Mouse (Mus musculus) hindbrain, postnatal 0 days (tissue): ENCODE measurements around the gene Scyl3. TPM values are rescaled to one million over a fixed set of nuclear protein-coding genes. Genes with fewer than 3 reads are reported as not detected.

ENCODE experiments used
- ATAC-seq: fragments of 200-750 bp; cut with Nextera tagmentation; 2 replicates; pipeline ENCODE4 v1.8.0; 2017; ENCODE audit warnings: mild to moderate bottlenecking, moderate TSS enrichment, moderate library complexity
- DNase-seq: peaks from one replicate; pipeline ENCODE4 v3.0.0-alpha.2; 2015; ENCODE audit warnings: low spot score
- H3K27ac ChIP-seq: fragments of 300-500 bp; sonication (generic); 2 replicates; pipeline ENCODE4 v1.5.1; 2014; ENCODE audit warnings: mild to moderate bottlenecking
- H3K27me3 ChIP-seq: fragments of 300-500 bp; sonication (generic); 2 replicates; pipeline ENCODE4 v1.6.1; 2014; ENCODE audit warnings: low read length, mixed read lengths; ENCODE audit not compliant: insufficient read depth
- H3K36me3 ChIP-seq: fragments of 300-500 bp; sonication (generic); 2 replicates; pipeline ENCODE4 v1.6.1; 2014; ENCODE audit warnings: low read length, mixed read lengths; ENCODE audit not compliant: insufficient read depth
- H3K4me1 ChIP-seq: fragments of 300-500 bp; sonication (generic); 2 replicates; pipeline ENCODE4 v1.6.1; 2014; ENCODE audit warnings: antibody characterized with exemption, low read length, mixed read lengths; ENCODE audit not compliant: insufficient read depth
- H3K4me2 ChIP-seq: fragments of 300-500 bp; sonication (generic); 2 replicates; pipeline ENCODE4 v1.6.1; 2014; ENCODE audit warnings: low read depth, mild to moderate bottlenecking, low read length, moderate library complexity, mixed read lengths
- H3K4me3 ChIP-seq: fragments of 300-500 bp; sonication (generic); 2 replicates; pipeline ENCODE4 v1.5.1; 2014; ENCODE audit warnings: low read length
- H3K9ac ChIP-seq: fragments of 300-500 bp; sonication (generic); replicated peaks from 2 replicates; pipeline ENCODE4 v1.6.1; 2014; ENCODE audit warnings: mild to moderate bottlenecking, low read length, moderate library complexity, mixed read lengths
- H3K9me3 ChIP-seq: fragments of 300-500 bp; sonication (generic); 2 replicates; pipeline ENCODE4 v1.6.1; 2016; ENCODE audit warnings: low read length, mixed read lengths
- CTCF ChIP-seq: IDR thresholded peaks from 2 replicates; pipeline ENCODE4 v1.5.1; 2016; ENCODE audit warnings: antibody characterized with exemption, control low read depth, low read depth
- WGBS: fragments of 180-500 bp; shearing (Covaris S2); extraction: QIAGEN DNeasy Blood & Tissue Kit; methylation state at CpG from one replicate; pipeline ENCODE4 v1.1.7; 2014; 5-methylcytosine and 5-hydroxymethylcytosine counted together
- polyA plus RNA-seq: library from polyadenylated mRNA; unstranded; fragments of >200 nt; fragmentation: Nextera tagmentation; extraction: Ambion mirVana; gene quantifications from 2 replicates; pipeline ENCODE4 v1.2.1, GENCODE M21; 2015
- total RNA-seq: library from RNA; depleted of rRNA; stranded (reverse); fragments of >200 nt; gene quantifications from 2 replicates; pipeline ENCODE4 v1.2.3, GENCODE M21; 2014; rRNA removed

The Scyl3 gene
- total and polyA plus RNA-seq, 2 experiments from 2014 or later, result 14.2 to 15.2 TPM

DNA sequence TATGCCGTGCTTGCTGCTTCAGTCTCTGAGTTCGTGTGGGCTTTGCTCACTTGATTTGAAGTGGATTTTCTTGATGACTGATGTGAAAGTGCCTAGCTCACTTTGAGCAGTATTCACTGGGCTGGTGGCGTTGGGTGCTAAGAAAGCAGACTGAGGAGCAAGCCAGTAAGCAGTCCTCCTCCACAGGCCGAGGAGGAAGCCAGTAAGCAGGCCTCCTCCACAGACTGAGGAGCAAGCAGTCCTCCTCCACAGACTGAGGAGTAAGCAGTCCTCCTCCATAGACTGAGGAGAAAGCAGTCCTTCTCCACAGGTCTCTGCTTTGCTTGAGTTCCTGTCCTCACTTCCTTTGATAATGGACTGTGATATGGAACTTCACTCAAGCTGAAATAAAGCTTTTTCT is 63.5 kb downstream of the Scyl3 start:
- no peak overlapping the region for H3K4me2 ChIP-seq
- H3K27me3 ChIP-seq, result no peaks in the 10 kb centered on the region
- H3K4me3 ChIP-seq, result no peak overlapping the region
- H3K36me3 ChIP-seq, result no peaks in the 10 kb centered on the region
- H3K27ac ChIP-seq, result no peak overlapping the region
- TF ChIP-seq CTCF, result no peak
- DNase-seq (no peak), ATAC-seq (no peak)
- H3K9me3 ChIP-seq, result no peaks in the 10 kb centered on the region
- no peaks in the 10 kb centered on the region for H3K4me1 ChIP-seq
- H3K9ac ChIP-seq, result no peak overlapping the region
- WGBS, result 84% methylated on average over 4 of the region's 4 CpGs

- Histone ChIP-seq H3K4me2 (peak overlapping the region; percentile 67), H3K4me3 (peak overlapping the region; percentile 70), H3K36me3 (no peaks in the 10 kb centered on the region), H3K4me1 (no peaks in the 10 kb centered on the region), H3K27ac (no peak overlapping the region), H3K9ac (peak overlapping the region; percentile 47), H3K9me3 (no peaks in the 10 kb centered on the region), H3K27me3 (no peaks in the 10 kb centered on the region)
- 2% methylated on average over 38 of the region's 38 CpGs for WGBS
- DNase-seq (no peak), ATAC-seq (peak; percentile 84)
- TF ChIP-seq CTCF, result no peak
These were observed 65.3 kb downstream of the Scyl3 start for GRCm38 (mm10) chr1:163994173-163994720.

DNA sequence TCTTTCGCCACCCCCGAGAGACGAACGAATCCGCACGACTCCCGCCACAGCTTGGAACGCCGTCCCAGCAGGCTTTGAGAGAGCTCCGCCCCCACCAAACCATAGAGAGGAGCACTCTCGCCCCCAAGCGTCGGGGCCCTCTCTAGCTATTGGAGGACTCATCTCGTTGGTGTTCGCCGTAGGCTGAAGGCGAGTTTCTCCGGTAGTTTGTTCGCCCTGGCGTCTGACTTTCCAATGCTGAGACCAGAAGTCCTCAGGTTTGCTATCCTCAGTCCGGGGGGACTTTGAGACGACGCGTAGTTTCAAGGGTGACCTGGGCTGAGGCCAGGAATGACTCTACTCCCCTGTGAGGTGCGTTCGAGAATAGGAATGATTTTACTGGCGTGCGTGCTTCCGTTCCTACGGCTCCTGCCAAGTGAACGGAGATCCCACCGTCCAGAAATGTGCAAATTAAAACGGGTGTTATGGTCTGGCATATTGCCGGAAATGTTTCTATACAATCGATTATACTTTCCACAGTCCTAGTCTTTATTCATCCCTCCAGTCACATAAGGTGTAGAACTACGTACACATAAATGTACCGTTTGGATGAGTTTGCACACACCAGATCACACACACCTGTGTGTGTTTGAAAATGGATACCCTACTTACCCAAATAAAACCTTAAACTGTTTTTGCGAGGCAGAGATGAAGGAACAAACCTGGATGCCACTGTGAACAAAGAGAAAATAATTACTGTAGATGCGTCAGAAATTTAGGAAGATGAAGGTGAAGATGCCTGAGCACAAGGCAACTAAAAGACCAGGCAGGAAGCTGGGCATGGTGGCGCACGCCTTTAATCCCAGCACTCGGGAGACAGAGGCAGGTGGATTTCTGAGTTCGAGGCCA is 66.1 kb downstream of the Scyl3 start, which contains the start of the genes BC055324 and Mettl18:
BC055324 (minus strand) TSS at position 76 of the 888 bp plus-strand sequence.
Mettl18 (plus strand) TSS at position 169 of the 888 bp plus-strand sequence.
- ATAC-seq, result peak; percentile 99
- Histone ChIP-seq H3K9me3 (no peaks in the 10 kb centered on the region), H3K4me3 (peak within 1 kb of the TSS; percentile 70), H3K4me2 (peak within 1 kb of the TSS; percentile 67), H3K9ac (peak within 1 kb of the TSS; percentile 47), H3K27me3 (no peaks in the 10 kb centered on the region), H3K36me3 (no peaks in the 10 kb centered on the region), H3K4me1 (no peaks in the 10 kb centered on the region), H3K27ac (peak within 1 kb of the TSS; percentile 77)
- peak; percentile 61 for TF ChIP-seq CTCF
- 2% methylated on average over 43 of the region's 43 CpGs for WGBS
- DNase-seq, result peak; percentile 96

- H3K27ac ChIP-seq, result peak overlapping the region; percentile 77; the same call in 1 of the 2 replicates
- no peaks in the 10 kb centered on the region for H3K4me1 ChIP-seq
- ATAC-seq, result no peak
- H3K27me3 ChIP-seq, result no peaks in the 10 kb centered on the region
- H3K9ac ChIP-seq, result peak overlapping the region; percentile 47; the same call in 1 of the 2 replicates
- H3K36me3 ChIP-seq, result no peaks in the 10 kb centered on the region
- H3K4me2 ChIP-seq, result peak overlapping the region; percentile 59
- H3K9me3 ChIP-seq, result no peaks in the 10 kb centered on the region
- TF ChIP-seq CTCF, result no peak
- 93% methylated on average over 1 of the region's 2 CpGs for WGBS
- DNase-seq, result no peak
- peak overlapping the region; percentile 70 for H3K4me3 ChIP-seq
These were observed 66.7 kb downstream of the Scyl3 start for GRCm38 (mm10) chr1:163995609-163995913.

GRCm38 (mm10) chr1:164001831-164002452 is 73.0 kb downstream of the Scyl3 start:
- no peak overlapping the region for H3K4me3 ChIP-seq
- ATAC-seq (no peak), DNase-seq (no peak)
- no peak overlapping the region for H3K27ac ChIP-seq
- no peak overlapping the region for H3K4me2 ChIP-seq
- H3K9me3 ChIP-seq, result no peaks in the 10 kb centered on the region
- TF ChIP-seq CTCF, result no peak
- no peaks in the 10 kb centered on the region for H3K27me3 ChIP-seq
- H3K36me3 ChIP-seq, result no peaks in the 10 kb centered on the region
- H3K4me1 ChIP-seq, result no peaks in the 10 kb centered on the region
- WGBS, result 61% methylated on average over 6 of the region's 6 CpGs
- H3K9ac ChIP-seq, result no peak overlapping the region

GRCm38 (mm10) chr1:164004311-164004710 is 75.4 kb downstream of the Scyl3 start:
- DNase-seq, result no peak
- Histone ChIP-seq H3K27ac (no peak overlapping the region), H3K9ac (no peak overlapping the region), H3K27me3 (no peaks in the 10 kb centered on the region), H3K9me3 (no peaks in the 10 kb centered on the region), H3K4me2 (no peak overlapping the region), H3K4me3 (no peak overlapping the region), H3K36me3 (no peaks in the 10 kb centered on the region), H3K4me1 (no peaks in the 10 kb centered on the region)
- 83% methylated on average over 3 of the region's 3 CpGs for WGBS
- ATAC-seq, result no peak
- TF ChIP-seq CTCF, result no peak

Other genes with a start within 250 kb of the Scyl3 start
- not detected in 2 replicates for gene Mettl11b, start 203.9 kb upstream of the Scyl3 start, total RNA-seq
- 0.13 TPM in 1 of 2 replicates, not detected in the other for gene Mettl11b, start 203.9 kb upstream of the Scyl3 start, polyA plus RNA-seq
- gene Kifap3, start 149.5 kb upstream of the Scyl3 start, total RNA-seq, result 110 and 122 TPM in 2 replicates
- gene Kifap3, start 149.5 kb upstream of the Scyl3 start, polyA plus RNA-seq, result 123 and 125 TPM in 2 replicates
- gene BC055324, start 65.7 kb downstream of the Scyl3 start, total RNA-seq, result 6.5 and 6.8 TPM in 2 replicates
- 2.2 and 2.7 TPM in 2 replicates for gene BC055324, start 65.7 kb downstream of the Scyl3 start, polyA plus RNA-seq
- 2.2 and 2.9 TPM in 2 replicates for gene Mettl18, start 65.8 kb downstream of the Scyl3 start, total RNA-seq
- 6.3 and 6.9 TPM in 2 replicates for gene Mettl18, start 65.8 kb downstream of the Scyl3 start, polyA plus RNA-seq
- gene Sele, start 119.1 kb downstream of the Scyl3 start, total RNA-seq, result not detected in 2 replicates
- gene Sele, start 119.1 kb downstream of the Scyl3 start, polyA plus RNA-seq, result not detected in 2 replicates
- 0.05 and 0.58 TPM in 2 replicates for gene Sell, start 132.9 kb downstream of the Scyl3 start, total RNA-seq
- 0.13 TPM in 1 of 2 replicates, not detected in the other for gene Sell, start 132.9 kb downstream of the Scyl3 start, polyA plus RNA-seq
- not detected in 2 replicates for gene Selp, start 186.2 kb downstream of the Scyl3 start, total RNA-seq
- 0.18 TPM in 1 of 2 replicates, not detected in the other for gene Selp, start 186.2 kb downstream of the Scyl3 start, polyA plus RNA-seq
- gene F5, start 222.7 kb downstream of the Scyl3 start, total RNA-seq, result 0.26 and 0.40 TPM in 2 replicates
- 0.09 and 0.14 TPM in 2 replicates for gene F5, start 222.7 kb downstream of the Scyl3 start, polyA plus RNA-seq